Mouse (Mus musculus) telencephalon, adult 2 months (tissue): ENCODE measurements around the gene Ccdc13.

Experiments
- DNase-seq: peaks from one replicate; pipeline ENCODE4 v3.0.0-alpha.2; 2011; ENCODE audit warnings: low read depth, low spot score

The Ccdc13 gene

GRCm38 (mm10) chr9:121847138-121847537, 7.9 kb upstream of the Ccdc13 start:
- DNase-seq = no peak

GRCm38 (mm10) chr9:121846526-121847118, 7.4 kb upstream of the Ccdc13 start:
- no peak for DNase-seq

- no peak for DNase-seq
Measured at GRCm38 (mm10) chr9:121842914-121843313, 3.7 kb upstream of the Ccdc13 start.

GRCm38 (mm10) chr9:121839622-121839965, 333 bp upstream of the Ccdc13 start:
- no peak for DNase-seq

- DNase-seq = no peak
Measured at GRCm38 (mm10) chr9:121838008-121838407, 1.3 kb downstream of the Ccdc13 start.

GRCm38 (mm10) chr9:121833825-121834224, 5.4 kb downstream of the Ccdc13 start:
- DNase-seq = no peak

- DNase-seq = no peak
Measured at GRCm38 (mm10) chr9:121830956-121831293, 8.3 kb downstream of the Ccdc13 start.

- DNase-seq = no peak
Measured at GRCm38 (mm10) chr9:121830243-121830955, 8.9 kb downstream of the Ccdc13 start.

- no peak for DNase-seq
Measured at GRCm38 (mm10) chr9:121829270-121829992, 9.8 kb downstream of the Ccdc13 start.

GRCm38 (mm10) chr9:121828314-121828713, 10.9 kb downstream of the Ccdc13 start:
- DNase-seq = no peak

- DNase-seq = no peak
Measured at GRCm38 (mm10) chr9:121826356-121826755, 12.9 kb downstream of the Ccdc13 start.

- DNase-seq = no peak
Measured at GRCm38 (mm10) chr9:121823991-121824390, 15.3 kb downstream of the Ccdc13 start.

GRCm38 (mm10) chr9:121823051-121823450, 16.2 kb downstream of the Ccdc13 start:
- no peak for DNase-seq

- no peak for DNase-seq
Measured at GRCm38 (mm10) chr9:121822585-121822991, 16.7 kb downstream of the Ccdc13 start.

GRCm38 (mm10) chr9:121820765-121821164, 18.5 kb downstream of the Ccdc13 start:
- no peak for DNase-seq

GRCm38 (mm10) chr9:121819771-121820471, 19.3 kb downstream of the Ccdc13 start:
- DNase-seq = no peak

- no peak for DNase-seq
Measured at GRCm38 (mm10) chr9:121819073-121819770, 20.0 kb downstream of the Ccdc13 start.

GRCm38 (mm10) chr9:121815183-121815582, 24.1 kb downstream of the Ccdc13 start:
- DNase-seq = no peak

- DNase-seq = peak; percentile 78
Measured at GRCm38 (mm10) chr9:121810081-121810821, 29.0 kb downstream of the Ccdc13 start.

- no peak for DNase-seq
Measured at GRCm38 (mm10) chr9:121808511-121808910, 30.8 kb downstream of the Ccdc13 start.

- DNase-seq = no peak
Measured at GRCm38 (mm10) chr9:121807947-121808346, 31.3 kb downstream of the Ccdc13 start.
